Mouse (Mus musculus): ENCODE measurements around the gene Armc8.

DNA sequence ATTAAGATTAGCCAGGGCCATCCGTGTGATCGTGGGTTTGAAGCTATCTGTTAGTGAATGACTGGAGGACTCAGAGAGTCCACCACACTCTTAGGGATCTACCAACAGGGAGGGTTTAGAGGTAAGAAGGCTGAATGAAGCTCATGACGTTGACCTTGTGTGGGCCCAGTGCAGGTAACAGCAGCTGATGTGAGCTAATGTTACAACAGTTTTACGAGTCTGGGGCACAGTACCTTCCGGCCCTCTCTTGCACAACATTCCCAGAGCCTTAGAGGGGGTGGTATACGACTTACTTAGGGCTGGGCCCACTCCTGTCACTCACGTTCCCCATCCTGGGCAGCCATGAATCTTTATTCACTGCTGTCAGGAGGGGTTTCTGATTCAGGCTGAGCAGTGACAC lies 97.4 kb downstream of the Armc8 start:
- TF ChIP-seq CTCF (IDR thresholded peaks at IDR 0.05; ENCODE audit: insufficient read depth, low read length) (no peak), POLR2A (IDR thresholded peaks at IDR 0.05; ENCODE audit: borderline replicate concordance, extremely low read depth, low read depth, low read length) (no peak)
